In the genomic region with DNA sequence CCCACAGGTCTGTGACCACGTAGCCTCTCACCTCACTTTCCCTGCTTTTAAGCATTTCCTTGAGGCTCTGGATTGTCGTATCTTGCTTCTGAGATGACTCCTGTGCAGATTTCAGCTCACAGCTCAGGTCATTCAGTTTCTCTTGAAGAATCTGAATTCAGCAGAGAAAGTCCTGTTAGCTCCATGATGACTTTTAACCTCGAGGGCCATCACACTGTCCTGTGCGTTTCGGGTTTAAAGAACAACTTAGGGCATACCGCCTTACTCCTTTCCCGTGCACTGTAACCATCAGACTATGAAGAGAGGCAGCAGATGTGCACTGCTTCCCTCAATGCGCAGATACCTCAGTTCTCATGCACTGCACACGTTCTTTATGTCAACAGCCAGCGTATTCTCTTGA, we compare ENCODE assay signal across 29 mouse cellular contexts.
A peak's percentile ranks its signal among the peaks of the same experiment; 100 is the strongest.
DNase-seq lines count a peak whose midpoint lies in the region; ATAC-seq lines count a peak whose summit lies in the region.
"Had no signal": no experiment of that assay in that cellular context is flagged by ENCODE, and none has a peak within 500 bp of the region (broad histone marks: within the 10 kb centered on the region; RNA-seq: fewer than 3 reads in every experiment).

No protein-coding gene starts in this region.

- WGBS in kidney, embryonic 14.5 days, result 95% methylated on average over 10 of the region's 10 CpGs
- WGBS in liver, embryonic 12.5 days (ENCODE audit: insufficient replicate concordance), result 76% methylated on average over 10 of the region's 10 CpGs
- WGBS in liver, embryonic 11.5 days, result 88% methylated on average over 10 of the region's 10 CpGs
- 75% methylated on average over 10 of the region's 10 CpGs for WGBS in liver, embryonic 16.5 days (ENCODE audit: insufficient replicate concordance)
- 95% methylated on average over 10 of the region's 10 CpGs for whole genome bisulfite sequencing in forebrain, embryonic 16.5 days

- H3K9me3 ChIP-seq in kidney, embryonic 14.5 days (ENCODE audit: control insufficient read depth, low read length), result no peaks in the 10 kb centered on the region
- no peaks in the 10 kb centered on the region for H3K9me3 ChIP-seq in liver, embryonic 12.5 days (replicated peaks)
- no peaks in the 10 kb centered on the region for H3K9me3 ChIP-seq in liver, embryonic 11.5 days (ENCODE audit: control insufficient read depth, low read length)
- H3K9me3 ChIP-seq in liver, embryonic 16.5 days (replicated peaks; ENCODE audit: control insufficient read depth, low read length), result no peaks in the 10 kb centered on the region
- H3K9me3 ChIP-seq in forebrain, embryonic 16.5 days (ENCODE audit: control insufficient read depth, low read length), result no peaks in the 10 kb centered on the region
- H3K9me3 ChIP-seq: embryonic facial prominence, embryonic 12.5 days; hindbrain, embryonic 13.5 days; limb, embryonic 10.5 days; limb, embryonic 15.5 days; neural tube, embryonic 15.5 days had no signal

- no peak overlapping the region for H3K9ac ChIP-seq in kidney, embryonic 14.5 days (ENCODE audit: low read depth, low read length)
- H3K9ac ChIP-seq in liver, embryonic 12.5 days, result no peak overlapping the region
- H3K9ac ChIP-seq in liver, embryonic 11.5 days (ENCODE audit: low read depth, low read length), result no peak overlapping the region
- no peak overlapping the region for H3K9ac ChIP-seq in liver, embryonic 16.5 days (ENCODE audit: low read depth, low read length)
- no peak overlapping the region for H3K9ac ChIP-seq in forebrain, embryonic 16.5 days (replicated peaks; ENCODE audit: low read depth, low read length)
- H3K9ac ChIP-seq: embryonic facial prominence, embryonic 12.5 days; hindbrain, embryonic 13.5 days; limb, embryonic 15.5 days; lung, embryonic 14.5 days; neural tube, embryonic 15.5 days had no signal

- H3K27me3 ChIP-seq in kidney, embryonic 14.5 days (ENCODE audit: control insufficient read depth, insufficient read depth, low read length), result no peaks in the 10 kb centered on the region
- no peaks in the 10 kb centered on the region for H3K27me3 ChIP-seq in liver, embryonic 12.5 days (replicated peaks)
- no peaks in the 10 kb centered on the region for H3K27me3 ChIP-seq in liver, embryonic 11.5 days (replicated peaks; ENCODE audit: control insufficient read depth, insufficient read depth, low read length)
- no peaks in the 10 kb centered on the region for H3K27me3 ChIP-seq in liver, embryonic 16.5 days (ENCODE audit: control insufficient read depth, insufficient read depth, low read depth, low read length)
- no peaks in the 10 kb centered on the region for H3K27me3 ChIP-seq in forebrain, embryonic 16.5 days (replicated peaks; ENCODE audit: control insufficient read depth, insufficient read depth, low read length)
- H3K27me3 ChIP-seq: embryonic facial prominence, embryonic 12.5 days; hindbrain, embryonic 13.5 days; limb, embryonic 15.5 days; neural tube, embryonic 15.5 days; Patski had no signal

- DNase-seq in kidney, adult 18-20 months, result peak; percentile 41
- no peak for DNase-seq in liver, embryonic 11.5 days (ENCODE audit: low spot score)
- no peak for DNase-seq in right cerebral cortex, adult 2 months (ENCODE audit: low spot score in 2 of 2)
- DNase-seq: adrenal gland, postnatal 10 days; cerebellum, adult 9-10 months; embryo, embryonic 11 days; gastrocnemius, postnatal 25 days; heart, adult 18-20 months; heart, postnatal 4 days; layer of hippocampus, postnatal 36 days; lung, embryonic 14.5 days; lung, postnatal 14 days; midbrain, embryonic 14.5 days; retina, postnatal 1 day; thymus, adult 18-20 months; thymus, postnatal 25 days had no signal

- H3K4me3 ChIP-seq in kidney, embryonic 14.5 days (ENCODE audit: low read length), result no peak overlapping the region
- no peak overlapping the region for H3K4me3 ChIP-seq in liver, embryonic 12.5 days
- no peak overlapping the region for H3K4me3 ChIP-seq in liver, embryonic 11.5 days (ENCODE audit: low read depth, low read length)
- H3K4me3 ChIP-seq in liver, embryonic 16.5 days (ENCODE audit: low read depth, low read length), result no peak overlapping the region
- no peak overlapping the region for H3K4me3 ChIP-seq in forebrain, embryonic 16.5 days (replicated peaks; ENCODE audit: low read length)
- H3K4me3 ChIP-seq: embryonic facial prominence, embryonic 12.5 days; hindbrain, embryonic 13.5 days; limb, embryonic 10.5 days; limb, embryonic 15.5 days; neural tube, embryonic 15.5 days had no signal

- H3K4me1 ChIP-seq in kidney, embryonic 14.5 days (ENCODE audit: control insufficient read depth, insufficient read depth, low read length), result no peaks in the 10 kb centered on the region
- no peaks in the 10 kb centered on the region for H3K4me1 ChIP-seq in liver, embryonic 12.5 days
- H3K4me1 ChIP-seq in liver, embryonic 11.5 days (replicated peaks; ENCODE audit: control insufficient read depth, insufficient read depth, low read length), result peaks cover 2% of the 10 kb centered on the region; the same call in 1 of the 2 replicates
- peaks cover 2% of the 10 kb centered on the region for H3K4me1 ChIP-seq in liver, embryonic 16.5 days (ENCODE audit: control insufficient read depth, low read depth, low read length)
- H3K4me1 ChIP-seq in forebrain, embryonic 16.5 days (replicated peaks; ENCODE audit: control insufficient read depth, insufficient read depth, low read length), result no peaks in the 10 kb centered on the region; the same call in 1 of the 2 replicates
- H3K4me1 ChIP-seq: embryonic facial prominence, embryonic 12.5 days had no signal

- peaks cover 46% of the 10 kb centered on the region for H3K36me3 ChIP-seq in kidney, embryonic 14.5 days (ENCODE audit: control insufficient read depth, insufficient read depth, low read length)
- peaks cover 32% of the 10 kb centered on the region for H3K36me3 ChIP-seq in liver, embryonic 12.5 days
- peaks cover 12% of the 10 kb centered on the region for H3K36me3 ChIP-seq in liver, embryonic 11.5 days (ENCODE audit: control insufficient read depth, insufficient read depth, low read length)
- no peaks in the 10 kb centered on the region; the same call in 1 of the 2 replicates for H3K36me3 ChIP-seq in liver, embryonic 16.5 days (ENCODE audit: control insufficient read depth, insufficient read depth)
- peaks cover 41% of the 10 kb centered on the region for H3K36me3 ChIP-seq in forebrain, embryonic 16.5 days (ENCODE audit: control insufficient read depth, insufficient read depth)

- ATAC-seq in kidney, embryonic 14.5 days (ENCODE audit: low FRiP score, low TSS enrichment), result no peak
- ATAC-seq in liver, embryonic 12.5 days, result no peak
- no peak for ATAC-seq in liver, embryonic 11.5 days (replicated peaks; ENCODE audit: low FRiP score)
- ATAC-seq in liver, embryonic 16.5 days (ENCODE audit: low read depth), result no peak
- ATAC-seq in forebrain, embryonic 16.5 days, result no peak
- ATAC-seq: forebrain, embryonic 14.5 days had no signal

- no peak overlapping the region for H3K27ac ChIP-seq in kidney, embryonic 14.5 days (ENCODE audit: low read depth, low read length)
- peak overlapping the region; percentile 62; the same call in 1 of the 2 replicates for H3K27ac ChIP-seq in liver, embryonic 12.5 days
- no peak overlapping the region for H3K27ac ChIP-seq in liver, embryonic 11.5 days (ENCODE audit: low read depth, low read length)
- peak overlapping the region; percentile 36 for H3K27ac ChIP-seq in liver, embryonic 16.5 days (ENCODE audit: low read length)
- H3K27ac ChIP-seq in forebrain, embryonic 16.5 days (ENCODE audit: low read length), result no peak overlapping the region
- H3K27ac ChIP-seq: embryonic facial prominence, embryonic 12.5 days; hindbrain, embryonic 13.5 days; limb, embryonic 10.5 days; limb, embryonic 15.5 days; neural tube, embryonic 15.5 days; stomach, postnatal 0 days had no signal

- H3K4me2 ChIP-seq in kidney, embryonic 14.5 days (replicated peaks; ENCODE audit: low read depth, low read length), result no peak overlapping the region
- H3K4me2 ChIP-seq in liver, embryonic 12.5 days, result no peak overlapping the region
- no peak overlapping the region for H3K4me2 ChIP-seq in liver, embryonic 11.5 days
- no peak overlapping the region for H3K4me2 ChIP-seq in liver, embryonic 16.5 days (ENCODE audit: low read depth, low read length)
- H3K4me2 ChIP-seq in forebrain, embryonic 16.5 days (ENCODE audit: low read length), result no peak overlapping the region
- H3K4me2 ChIP-seq: embryonic facial prominence, embryonic 12.5 days; heart, embryonic 11.5 days; hindbrain, embryonic 13.5 days; limb, embryonic 15.5 days; lung, embryonic 14.5 days; neural tube, embryonic 15.5 days had no signal

Comparison
In these comparisons a context has a peak if more than half of its experiments do, and no peak if none do; other contexts are left out.
1. H3K27ac ChIP-seq: peak in liver, embryonic 12.5 days (single experiment) and liver, embryonic 16.5 days (single experiment); none in kidney, embryonic 14.5 days (single experiment), liver, embryonic 11.5 days (single experiment) and forebrain, embryonic 16.5 days (single experiment).